Mouse (Mus musculus) R1 (cell line): ENCODE data around the gene H2-M9.

Experiments used
- DNase-seq: peaks from one replicate; pipeline ENCODE4 v3.0.0-alpha.2; 2018; ENCODE audit warnings: low read depth, low spot score

Gene H2-M9

GRCm38 (mm10) chr17:36642566-36642965 lies at the start of gene H2-M9:
Gene H2-M9, minus strand, starts transcription at chr17:36642666.
- no peak for DNase-seq

DNA sequence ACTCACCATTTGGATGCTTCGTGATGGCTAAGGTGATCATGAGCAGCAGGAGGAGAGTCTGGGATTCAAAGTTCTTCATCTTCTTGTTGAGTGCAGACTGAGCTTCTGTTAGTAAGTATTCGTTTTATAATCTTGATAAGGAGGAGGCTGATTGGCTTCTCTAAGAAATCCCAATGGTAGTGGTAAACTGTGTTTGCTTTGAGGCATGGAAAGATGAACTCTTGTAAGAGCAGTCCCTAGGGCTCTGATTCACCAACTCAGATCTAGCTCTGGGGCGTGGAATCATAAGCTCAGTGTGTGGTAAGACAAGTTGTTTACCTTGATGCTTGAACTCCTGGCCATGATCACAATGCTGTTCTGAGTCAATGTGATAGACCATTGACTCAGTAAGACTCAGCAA lies 29.7 kb upstream of the H2-M9 start, which contains the start of gene H2-M1:
TSS of gene H2-M1 (minus strand) at position 101 of the 400 bp plus-strand sequence.
- DNase-seq: no peak
